Mouse (Mus musculus): Measurements from ENCODE around the gene Gxylt2.

GRCm38 (mm10) chr6:100704197-100704573, 349 bp upstream of the Gxylt2 start:
- TF ChIP-seq CTCF (IDR thresholded peaks at IDR 0.05; ENCODE audit: low read depth, low read length), result no peak
- TF ChIP-seq POLR2A (IDR thresholded peaks at IDR 0.05; ENCODE audit: insufficient read depth, low read length), result no peak
- no peak for TF ChIP-seq EP300 (IDR thresholded peaks at IDR 0.05; ENCODE audit: insufficient read depth, low read depth, low read length)
